Mouse (Mus musculus): ENCODE data around the gene Gm3448. TPM values are rescaled to one million over a fixed set of nuclear protein-coding genes. Genes with fewer than 3 reads are reported as not detected.

Gene Gm3448
- total RNA-seq, 2 experiments from 2014 or later, result 0.67 to 1.2 TPM

DNA sequence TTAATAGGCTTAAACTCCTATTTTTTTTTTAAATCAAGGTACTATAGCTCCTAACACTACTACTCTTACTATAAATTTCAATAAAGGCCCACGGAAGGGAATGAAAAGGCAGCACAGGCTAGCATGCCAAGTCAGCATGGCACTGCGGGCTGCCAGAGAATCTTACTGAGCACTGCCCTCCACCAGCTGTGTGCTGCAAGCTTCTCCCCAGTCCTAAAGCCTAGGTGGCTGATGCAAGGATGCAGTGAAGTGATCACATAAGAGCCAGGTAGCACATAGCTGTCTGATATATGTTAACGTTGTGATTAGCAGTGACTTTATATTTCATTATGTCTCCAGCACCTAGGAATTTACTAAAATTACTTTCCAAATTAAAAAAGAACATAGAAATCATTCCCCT, 81.4 kb downstream of the Gm3448 start:
- no peak for TF ChIP-seq CTCF (IDR thresholded peaks at IDR 0.05)
- peak; percentile 33 for DNase-seq
- intact Hi-C loops (cut with DNase I), result no loop called here

DNA sequence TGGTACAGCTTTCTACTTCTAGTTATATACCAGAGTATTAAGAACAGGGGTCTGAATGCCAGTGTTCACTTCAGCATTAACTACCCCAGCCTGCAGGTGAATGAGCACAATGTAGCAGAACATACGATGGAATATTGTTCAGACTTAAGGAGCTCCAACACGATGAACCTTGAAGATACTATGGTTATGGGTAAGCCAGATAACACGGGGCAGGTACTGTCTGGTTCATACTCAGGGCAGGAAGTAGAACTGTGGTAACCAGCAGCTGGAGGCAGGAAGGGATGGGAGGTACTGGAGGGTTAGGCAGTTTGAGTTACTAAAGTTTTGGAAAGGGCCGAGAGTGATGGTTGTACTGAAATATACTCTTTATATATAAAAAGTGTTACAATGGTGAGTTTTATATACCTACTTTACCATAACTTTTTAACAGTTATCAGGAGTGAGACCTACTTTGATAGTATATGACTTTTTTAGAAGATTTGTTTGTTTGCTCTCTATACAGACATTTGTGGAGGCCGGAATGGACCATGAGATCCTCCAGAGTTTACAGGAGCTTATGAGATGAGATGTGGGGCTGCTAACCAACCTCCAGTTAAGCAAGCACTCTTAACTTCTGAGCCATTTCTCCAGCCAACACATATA, 82.5 kb downstream of the Gm3448 start:
- no peak for DNase-seq
- intact Hi-C loops (cut with DNase I), result no loop called here
- Histone ChIP-seq H3K4me3 (no peak overlapping the region), H3K27ac (no peak overlapping the region)
- no peak for TF ChIP-seq CTCF (IDR thresholded peaks at IDR 0.05)

More for the DNA sequence above, 81.4 kb downstream of the Gm3448 start:
- peak overlapping the region; percentile 87; the same call in 1 of the 2 replicates for H3K27ac ChIP-seq
- H3K4me3 ChIP-seq, result peak overlapping the region; percentile 77

DNA sequence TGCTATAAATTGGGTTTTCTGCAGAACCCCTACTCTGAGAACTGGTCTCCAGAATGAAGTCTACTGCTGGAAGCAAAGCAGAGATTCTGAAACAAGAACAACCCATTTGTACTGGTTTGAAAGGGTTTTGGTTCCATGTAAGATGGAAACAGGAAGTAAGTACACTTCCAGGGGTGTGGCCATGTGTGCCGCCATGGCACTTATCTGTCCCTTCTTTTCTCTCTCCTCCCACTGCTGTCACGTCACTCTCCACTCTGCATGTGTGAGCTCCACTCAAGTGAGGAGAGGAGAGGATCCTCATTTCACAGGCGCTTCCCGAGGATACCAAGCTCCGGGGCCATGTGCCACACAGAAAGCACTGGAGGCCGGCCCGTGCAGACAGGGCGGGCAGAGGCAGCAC, 87.9 kb downstream of the Gm3448 start:
- intact Hi-C loops (cut with DNase I), result no loop called here

DNA sequence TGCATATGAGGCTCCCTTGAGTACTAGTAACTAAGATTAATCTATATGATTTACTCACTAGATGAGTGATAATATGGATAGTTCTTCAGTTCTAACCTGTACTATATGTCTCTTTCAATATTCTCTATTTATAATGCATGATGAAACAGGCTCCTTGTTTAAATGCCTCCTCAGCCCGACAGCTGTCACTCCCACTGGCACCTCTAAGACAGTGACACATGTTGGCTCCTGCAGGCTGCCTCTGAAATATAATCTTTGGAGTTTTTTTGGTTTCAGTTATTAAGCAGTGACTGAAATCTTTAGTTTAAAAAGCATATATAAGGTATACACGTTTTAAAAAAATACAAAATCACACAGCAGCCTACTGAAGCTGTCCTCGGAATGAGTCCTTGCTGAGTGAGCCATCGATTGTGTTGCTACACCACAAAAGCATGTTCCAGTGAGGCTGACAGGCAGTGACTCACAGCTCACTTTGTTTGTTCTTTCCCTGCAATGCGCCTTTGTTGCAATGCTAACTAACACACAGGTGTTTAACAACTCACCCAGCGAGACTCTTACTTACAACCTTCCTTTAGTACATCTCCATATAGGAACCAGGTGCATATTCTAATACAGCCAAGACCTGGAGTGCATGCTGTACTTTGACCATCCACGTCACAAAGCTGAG, 92.0 kb downstream of the Gm3448 start:
- intact Hi-C loops (cut with DNase I), result no loop called here
- TF ChIP-seq CTCF (IDR thresholded peaks at IDR 0.05), result no peak
- Histone ChIP-seq H3K4me3 (no peak overlapping the region), H3K27ac (peak overlapping the region; percentile 24; the same call in 1 of the 2 replicates)
- no peak for DNase-seq

More for the DNA sequence above, 87.9 kb downstream of the Gm3448 start:
- DNase-seq, result peak; percentile 26
- TF ChIP-seq CTCF (IDR thresholded peaks at IDR 0.05), result no peak
- Histone ChIP-seq H3K4me3 (no peak overlapping the region), H3K27ac (no peak overlapping the region)

Other genes starting within 250 kb of the Gm3448 start
- gene Wdr27, start 98.4 kb downstream of the Gm3448 start, total RNA-seq (2021), result 1 to 10 TPM in 1 of 2 experiments, under 1 TPM in 1; 0.94 to 3.0 TPM
- 1 to 10 TPM; 8.1 to 9.9 TPM for gene 1600012H06Rik, start 98.4 kb downstream of the Gm3448 start, total RNA-seq (2021)
- gene Phf10, start 80.3 kb downstream of the Gm3448 start, total RNA-seq (2021), result 10 to 100 TPM; 46.9 to 54.2 TPM
- gene 9030025P20Rik, start 63.1 kb downstream of the Gm3448 start, total RNA-seq (2021), result 1 to 10 TPM; 1.8 to 2.5 TPM
- gene Gm3417, start 62.7 kb downstream of the Gm3448 start, total RNA-seq (2021), result not detected
- 1 to 10 TPM; 2.1 to 3.5 TPM for gene Gm3435, start 31.4 kb downstream of the Gm3448 start, total RNA-seq (2021)
- 10 to 100 TPM; 22.9 to 29.4 TPM for gene Ermard, start 329 bp downstream of the Gm3448 start, total RNA-seq (2021)
- gene Tcte3, start within 50 bp of the Gm3448 start, total RNA-seq (2021), result not detected